Mouse (Mus musculus) ES-E14 (cell line): ENCODE measurements around the gene Gtf3c1.

ENCODE experiments used
- CHD2 ChIP-seq: IDR thresholded peaks from 2 replicates; pipeline ENCODE4 v1.6.1; 2014; ENCODE audit warnings: mild to moderate bottlenecking, low read depth, low read length, inconsistent platforms
- HCFC1 ChIP-seq: IDR thresholded peaks from 2 replicates; pipeline ENCODE4 v1.6.1; 2012; ENCODE audit warnings: low read length, inconsistent platforms, borderline replicate concordance; ENCODE audit not compliant: insufficient read depth
- MAFK ChIP-seq: IDR thresholded peaks from 2 replicates; pipeline ENCODE4 v1.6.1; 2014; ENCODE audit warnings: mild to moderate bottlenecking, low read depth, low read length, inconsistent platforms; ENCODE audit not compliant: insufficient read depth
- ZC3H11A ChIP-seq: IDR thresholded peaks from 2 replicates; pipeline ENCODE4 v1.6.1; 2012; ENCODE audit warnings: low read depth, mild to moderate bottlenecking, inconsistent platforms, low read length, borderline replicate concordance

DNA sequence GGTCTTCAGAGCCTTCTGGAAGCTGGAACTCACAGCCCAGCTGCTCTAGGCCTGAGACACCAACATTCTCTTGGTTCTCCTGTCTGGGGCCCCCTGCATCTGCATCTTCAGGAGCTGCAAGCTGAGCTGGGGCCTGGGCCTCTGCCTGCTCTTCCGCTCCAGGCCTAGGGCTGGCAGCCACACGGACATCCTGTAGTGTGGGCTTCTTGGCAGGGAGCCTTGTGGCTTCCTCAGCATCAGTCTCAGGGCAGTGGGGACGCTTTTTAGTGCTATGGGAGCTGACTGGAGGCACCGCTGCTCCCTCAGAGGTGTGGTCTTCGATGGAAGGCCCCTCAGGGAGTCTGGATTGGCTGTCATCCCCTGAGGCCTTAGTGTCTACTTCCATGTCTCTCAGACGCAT lies 63.7 kb downstream of the Gtf3c1 start:
- TF ChIP-seq CHD2 (no peak), MAFK (no peak), HCFC1 (no peak), ZC3H11A (no peak)
